Mouse (Mus musculus): ENCODE measurements around the gene Tmem144.

Gene Tmem144

GRCm38 (mm10) chr3:79864824-79865223 lies 12.3 kb upstream of the Tmem144 start:
- DNase-seq (ENCODE audit: low spot score in 2 of 2) = no peak

DNA sequence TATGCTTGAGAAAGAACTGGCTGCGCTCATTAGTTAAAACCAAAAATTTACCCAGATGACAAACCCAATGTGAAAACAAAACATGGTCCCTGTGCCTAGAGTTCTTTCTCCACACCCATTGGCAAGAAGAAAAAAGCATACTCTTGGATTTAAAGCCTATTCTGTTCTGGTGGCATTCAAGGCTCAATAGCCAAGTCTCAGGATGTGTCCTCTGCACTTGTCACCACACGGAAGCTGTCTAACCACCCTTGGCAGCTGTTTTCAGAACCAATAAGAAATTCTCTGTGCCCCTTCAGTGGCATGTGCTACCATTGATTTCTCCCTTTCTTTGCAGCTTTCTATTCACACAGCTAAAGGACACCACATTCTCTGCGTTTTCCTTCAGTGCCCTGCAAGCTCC lies 5.6 kb upstream of the Tmem144 start:
- DNase-seq (ENCODE audit: low spot score in 2 of 2) = no peak

DNA sequence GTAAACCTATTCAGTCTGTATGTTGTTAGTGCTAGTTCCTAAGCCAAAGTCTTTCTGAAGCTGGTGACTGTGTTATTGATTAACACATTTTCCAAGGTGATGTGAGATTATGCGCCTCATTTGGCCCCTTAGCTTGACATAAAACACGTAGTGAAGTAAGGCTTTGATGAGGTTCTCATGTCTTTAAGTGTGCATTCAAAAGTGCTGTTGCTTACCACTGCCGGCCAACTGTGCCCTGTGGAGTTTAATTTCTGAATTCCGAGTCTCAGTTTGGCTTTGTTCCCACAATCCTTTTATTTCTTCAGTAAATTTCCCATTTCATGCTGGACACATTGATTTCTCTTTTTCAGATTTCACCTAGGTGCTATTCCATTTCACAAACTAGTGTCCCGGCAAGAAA lies 5.2 kb upstream of the Tmem144 start:
- no peak for DNase-seq (ENCODE audit: low spot score in 2 of 2)

- DNase-seq (ENCODE audit: low spot score in 2 of 2) = no peak
These were observed 465 bp downstream of the Tmem144 start for GRCm38 (mm10) chr3:79852108-79852507.

DNA sequence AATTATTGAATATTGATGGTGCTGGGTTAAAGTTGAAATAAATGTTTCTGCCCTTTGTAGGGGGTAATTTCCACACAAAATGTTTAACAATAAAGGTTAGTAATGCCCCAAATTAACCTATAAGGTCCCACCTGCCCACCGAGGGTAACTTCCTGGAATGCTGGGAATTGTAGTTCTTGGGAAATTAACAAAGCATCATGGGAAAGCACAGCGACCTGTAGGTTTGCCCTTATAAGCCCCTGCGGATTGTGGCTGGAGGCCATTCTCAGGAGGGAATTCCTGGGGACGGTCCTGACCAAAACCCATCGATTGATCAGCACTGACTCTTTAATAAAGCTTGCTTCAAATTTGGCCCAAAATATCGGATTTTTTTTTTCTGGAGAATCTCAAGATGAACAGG lies 1.9 kb downstream of the Tmem144 start:
- no peak for DNase-seq (ENCODE audit: low spot score in 2 of 2)

DNA sequence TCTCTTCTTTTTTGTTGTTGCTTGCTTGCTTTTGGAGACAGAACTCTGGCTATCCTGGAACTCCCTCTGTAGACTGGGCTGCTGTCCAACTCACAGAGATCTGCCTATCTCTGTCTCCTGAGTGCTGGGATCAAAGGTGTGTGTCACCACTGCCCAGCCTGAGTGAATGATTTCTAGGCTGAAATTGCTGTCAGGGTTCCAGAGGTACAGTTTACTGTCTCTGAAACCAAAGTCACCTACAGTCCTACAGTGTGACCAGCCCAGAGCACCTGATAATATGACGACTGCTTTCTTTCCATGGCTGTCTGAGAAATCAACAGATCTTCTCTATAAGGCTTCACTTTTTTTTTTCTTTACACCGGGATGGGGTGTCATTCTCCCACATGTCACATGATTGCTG lies 3.0 kb downstream of the Tmem144 start:
- no peak for DNase-seq (ENCODE audit: low spot score in 2 of 2)

DNA sequence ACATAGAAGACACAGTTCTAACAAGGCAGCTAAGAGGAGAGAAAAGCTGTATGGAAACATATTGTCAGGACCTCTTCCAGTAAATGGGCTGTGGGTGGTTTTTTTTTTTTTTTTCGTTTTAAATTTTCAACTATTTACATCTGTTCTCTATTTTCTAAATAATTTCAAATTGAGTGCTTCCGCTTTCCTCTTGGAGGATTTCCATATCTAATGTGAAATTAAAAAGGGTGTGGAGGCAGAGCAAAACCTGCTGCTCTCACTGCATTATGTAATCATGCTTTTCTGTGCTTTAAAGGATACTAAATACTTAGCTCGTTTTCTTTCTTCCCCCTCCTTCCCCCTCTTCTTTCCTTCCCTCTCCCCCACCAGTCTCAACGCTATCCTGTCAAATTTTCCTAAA lies 3.7 kb downstream of the Tmem144 start:
- DNase-seq (ENCODE audit: low spot score in 2 of 2) = no peak

- no peak for DNase-seq (ENCODE audit: low spot score in 2 of 2)
These were observed 5.9 kb downstream of the Tmem144 start for GRCm38 (mm10) chr3:79846633-79847032.

DNA sequence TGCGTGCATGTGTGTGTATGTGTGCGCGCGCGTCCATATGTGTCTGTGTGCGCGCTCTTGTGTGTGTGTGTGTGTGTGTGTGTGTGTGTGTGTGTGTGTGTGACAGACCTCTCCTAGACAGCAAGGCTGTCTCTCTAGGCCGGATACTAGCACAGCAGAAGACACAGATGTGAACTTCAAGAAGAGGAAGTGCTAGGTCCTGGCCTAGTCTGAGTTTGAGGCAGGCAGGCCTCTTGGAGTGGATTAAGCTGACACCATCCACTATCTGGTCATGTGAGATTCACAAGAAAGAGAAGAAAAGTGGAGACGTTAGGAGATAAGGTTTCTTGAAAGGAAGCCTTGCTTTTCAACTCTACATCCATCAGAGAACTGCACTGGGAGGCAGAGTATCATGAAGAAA lies 8.6 kb downstream of the Tmem144 start:
- DNase-seq (ENCODE audit: low spot score in 2 of 2) = peak in 1 of 2 experiments; percentile 31

- DNase-seq (ENCODE audit: low spot score in 2 of 2) = peak; percentile 47 to 63
These were observed 10.0 kb downstream of the Tmem144 start for GRCm38 (mm10) chr3:79842616-79843016.

- DNase-seq (ENCODE audit: low spot score in 2 of 2) = peak; percentile 57 to 74
These were observed 10.4 kb downstream of the Tmem144 start for GRCm38 (mm10) chr3:79842165-79842564.

DNA sequence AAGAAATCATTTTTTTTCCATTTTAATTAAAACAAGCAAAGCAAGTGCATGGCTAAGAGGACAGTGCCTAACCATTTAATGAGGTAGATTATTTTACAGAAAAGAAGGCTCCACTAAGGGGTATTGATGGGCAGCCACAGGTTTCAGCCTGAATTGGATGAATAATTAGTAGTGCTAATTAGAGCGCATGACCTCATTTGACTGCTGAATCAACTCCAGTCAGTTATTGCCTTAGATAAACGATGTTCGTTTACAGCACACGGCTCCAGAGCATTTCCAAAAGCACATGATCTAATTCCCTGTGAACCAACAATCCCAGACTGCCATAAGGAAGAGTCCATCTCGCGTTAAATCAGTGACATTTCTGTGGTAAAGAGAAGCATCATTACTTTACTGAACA lies 11.1 kb downstream of the Tmem144 start:
- no peak for DNase-seq (ENCODE audit: low spot score in 2 of 2)

- DNase-seq (ENCODE audit: low spot score in 2 of 2) = no peak
These were observed 13.8 kb downstream of the Tmem144 start for GRCm38 (mm10) chr3:79838751-79839150.

- DNase-seq (ENCODE audit: low spot score in 2 of 2) = no peak
These were observed 23.3 kb downstream of the Tmem144 start for GRCm38 (mm10) chr3:79829289-79829688.

DNA sequence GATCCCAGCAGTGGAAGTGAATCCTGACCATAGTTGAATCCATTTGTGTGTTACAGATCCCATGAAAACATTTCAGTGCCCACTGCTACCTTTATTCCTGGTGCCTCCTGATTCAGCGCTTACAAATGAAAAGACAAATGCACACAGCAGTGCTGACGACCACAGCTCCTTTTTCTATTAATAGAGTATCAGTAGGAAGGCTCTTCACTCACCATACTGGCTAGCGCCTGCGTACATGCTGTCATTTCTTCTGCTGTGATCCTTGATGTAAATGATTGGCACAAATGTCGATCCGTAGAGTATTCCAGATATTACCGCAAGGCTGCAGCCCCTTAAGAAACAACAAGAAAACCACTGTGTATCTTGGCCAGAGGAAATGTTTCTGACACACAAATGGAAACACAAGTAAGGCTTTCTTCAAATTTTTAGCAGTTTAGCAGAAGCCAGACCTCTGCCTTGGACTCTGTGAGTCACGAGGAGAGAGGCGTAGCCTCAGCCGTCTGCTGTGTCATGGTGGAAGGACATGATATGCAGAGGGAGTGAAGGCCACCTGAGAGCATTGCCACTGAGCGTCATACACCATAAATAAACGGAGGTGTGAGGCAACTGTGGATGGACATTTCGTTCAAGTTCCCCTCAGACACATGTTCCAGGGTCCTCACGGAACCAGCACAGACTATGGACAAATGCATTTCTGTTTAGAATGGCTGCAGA lies 27.3 kb downstream of the Tmem144 start:
- DNase-seq (ENCODE audit: low spot score in 2 of 2) = no peak

DNA sequence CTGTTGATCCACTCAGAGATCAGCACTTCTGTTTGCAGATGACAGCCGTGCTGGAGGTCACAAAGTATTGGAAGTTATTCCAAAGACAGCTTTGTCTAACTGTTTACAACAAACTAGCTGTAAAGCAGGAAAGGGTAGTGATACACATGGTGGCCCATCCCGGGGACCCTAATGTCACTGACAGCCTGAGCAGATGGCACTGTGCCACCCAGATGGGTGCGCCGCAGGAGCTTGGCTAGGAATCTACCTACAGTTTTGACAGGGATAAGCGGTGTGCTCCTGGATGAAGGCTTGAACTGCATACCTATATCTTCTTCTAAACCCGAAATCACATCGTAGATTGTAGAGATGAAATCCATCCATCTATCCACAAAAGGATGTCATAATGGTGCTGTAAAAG lies 29.4 kb downstream of the Tmem144 start:
- no peak for DNase-seq (ENCODE audit: low spot score in 2 of 2)

DNA sequence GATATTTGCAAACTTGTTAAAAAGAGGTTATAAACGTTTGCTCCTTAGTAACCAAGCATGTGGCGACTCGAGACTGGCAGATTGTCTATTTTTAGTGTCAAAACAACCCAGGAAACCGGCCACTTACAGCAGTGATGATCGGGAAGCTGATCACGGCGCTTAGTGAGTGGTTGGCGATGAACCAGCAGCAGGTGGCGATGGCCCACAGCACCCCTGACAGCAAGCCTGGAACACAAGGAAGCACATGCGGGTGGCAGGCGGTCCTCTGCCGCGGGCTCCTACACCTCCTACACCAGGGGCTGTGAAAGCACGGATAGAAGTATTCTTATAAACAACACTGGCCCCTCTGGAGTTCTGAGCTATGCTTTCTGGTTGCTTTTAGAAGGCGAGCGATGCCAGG lies 31.4 kb downstream of the Tmem144 start:
- DNase-seq (ENCODE audit: low spot score in 2 of 2) = no peak

- no peak for DNase-seq (ENCODE audit: low spot score in 2 of 2)
These were observed 34.2 kb downstream of the Tmem144 start for GRCm38 (mm10) chr3:79818202-79818995.

DNA sequence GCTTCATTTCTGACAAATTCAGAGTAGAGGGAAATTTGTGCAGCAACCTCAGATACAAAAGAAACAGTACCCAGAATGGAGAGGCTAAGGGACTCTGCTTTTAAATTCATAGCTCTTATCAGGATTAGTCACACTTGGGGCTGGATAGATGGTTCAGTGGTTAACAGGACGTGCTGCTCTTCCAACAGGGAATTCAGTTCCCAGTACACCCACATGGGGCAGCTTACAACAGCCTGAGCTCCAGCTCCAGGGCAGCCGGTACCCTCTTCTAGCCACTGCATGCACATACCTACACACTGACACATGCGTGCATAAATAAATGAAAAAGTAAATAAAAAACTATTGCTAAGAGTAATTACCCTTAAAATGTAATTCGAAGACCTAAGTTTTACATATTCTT lies 36.3 kb downstream of the Tmem144 start:
- no peak for DNase-seq (ENCODE audit: low spot score in 2 of 2)

GRCm38 (mm10) chr3:79813814-79814490 lies 38.6 kb downstream of the Tmem144 start:
- peak; percentile 20 to 38 for DNase-seq (ENCODE audit: low spot score in 2 of 2)

- DNase-seq (ENCODE audit: low spot score in 2 of 2) = no peak
These were observed 40.5 kb downstream of the Tmem144 start for GRCm38 (mm10) chr3:79812042-79812441.

- DNase-seq (ENCODE audit: low spot score in 2 of 2) = peak in 1 of 2 experiments; percentile 13
These were observed 40.9 kb downstream of the Tmem144 start for GRCm38 (mm10) chr3:79811632-79812031.

GRCm38 (mm10) chr3:79810563-79810962 lies 42.0 kb downstream of the Tmem144 start:
- DNase-seq (ENCODE audit: low spot score in 2 of 2) = no peak

All from natural killer cell, adult 2 months (primary cell).